Mouse (Mus musculus): ENCODE measurements around the gene Gm9837.

Gene Gm9837

DNA sequence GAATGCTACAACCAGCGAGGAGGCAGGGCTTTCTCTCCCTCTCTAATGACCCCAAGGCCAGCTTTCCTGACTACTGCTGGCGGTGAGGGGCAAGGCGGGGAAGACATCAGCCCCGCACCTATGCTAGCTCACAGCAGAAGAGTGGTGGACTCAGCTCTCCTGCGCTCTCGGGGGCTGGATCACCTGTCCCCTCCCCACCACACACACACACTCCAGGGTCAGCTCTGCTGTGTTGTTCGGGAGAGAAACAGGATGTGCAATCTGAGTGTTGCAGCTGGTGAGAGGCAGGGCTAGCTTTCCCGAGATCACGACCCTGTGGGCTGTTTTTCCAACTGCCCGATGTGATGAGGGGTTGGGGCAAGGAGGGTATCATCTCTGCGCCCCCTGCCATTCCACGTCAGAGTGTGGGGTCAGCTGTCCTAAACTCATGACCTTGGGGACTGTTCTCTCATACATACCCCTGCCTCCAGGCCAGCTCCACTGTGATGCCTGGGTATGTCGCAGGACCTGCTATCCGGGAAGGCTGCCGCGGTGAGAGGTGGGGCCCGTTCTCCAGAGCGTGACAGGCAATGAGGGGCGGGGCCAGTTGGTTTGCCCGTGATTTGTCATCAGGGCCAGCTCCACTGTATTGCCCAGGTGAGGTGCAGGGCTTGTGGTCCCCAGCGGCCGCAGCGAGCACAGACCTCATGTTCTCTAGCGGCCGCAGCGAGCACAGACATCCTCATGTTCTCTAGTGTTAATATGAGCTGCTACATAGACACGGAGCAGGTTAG is 16.7 kb upstream of the Gm9837 start:
- peak; percentile 78 for ATAC-seq (ENCODE audit: low TSS enrichment)

- no peak for ATAC-seq (ENCODE audit: low TSS enrichment)
These were observed 16.1 kb upstream of the Gm9837 start for GRCm38 (mm10) chr11:53486351-53486750.

- no peak for ATAC-seq (ENCODE audit: low TSS enrichment)
These were observed 15.4 kb upstream of the Gm9837 start for GRCm38 (mm10) chr11:53485719-53486118.

- ATAC-seq (ENCODE audit: low TSS enrichment), result no peak
These were observed 13.0 kb upstream of the Gm9837 start for GRCm38 (mm10) chr11:53483159-53483891.

- no peak for ATAC-seq (ENCODE audit: low TSS enrichment)
These were observed 10.9 kb upstream of the Gm9837 start for GRCm38 (mm10) chr11:53481088-53481730.

DNA sequence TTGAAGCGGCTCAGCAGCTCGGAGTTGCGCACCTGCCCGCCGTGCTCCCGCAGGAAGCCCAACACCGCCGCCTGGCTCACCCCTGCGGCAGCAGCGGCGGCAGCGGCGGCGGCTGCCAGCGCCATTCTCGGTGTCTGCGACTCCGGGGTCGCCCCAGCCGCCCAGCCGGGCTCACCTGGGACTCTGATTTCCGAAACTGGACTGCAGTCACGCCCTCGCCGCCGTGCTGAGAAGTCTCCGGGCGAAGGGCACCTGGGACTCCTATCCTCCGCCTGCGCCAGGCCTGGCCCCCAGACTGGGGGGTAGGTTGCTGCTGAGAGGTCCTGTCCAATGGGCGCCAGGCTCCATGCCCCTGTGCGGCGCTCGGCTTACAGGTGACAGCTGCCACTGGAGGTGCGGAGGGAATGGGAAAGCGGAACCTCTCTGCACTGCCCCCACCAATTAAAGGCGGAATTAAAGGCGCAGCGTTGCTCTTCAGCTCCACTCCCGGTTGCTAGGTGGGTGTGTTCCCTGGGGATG is 9.6 kb upstream of the Gm9837 start, which contains the start of the genes Gm9945 and Sowaha:
TSS of gene Gm9945 (plus strand) at position 384 of the 519 bp plus-strand sequence.
TSS of gene Sowaha (minus strand) at position 492 of the 519 bp plus-strand sequence.
- ATAC-seq (ENCODE audit: low TSS enrichment), result peak; percentile 62

- peak; percentile 50 for ATAC-seq (ENCODE audit: low TSS enrichment)
These were observed 9.0 kb upstream of the Gm9837 start for GRCm38 (mm10) chr11:53479171-53479782.

GRCm38 (mm10) chr11:53478383-53479170 is 8.3 kb upstream of the Gm9837 start:
- peak; percentile 15; the same call in 1 of the 2 replicates for ATAC-seq (ENCODE audit: low TSS enrichment)

DNA sequence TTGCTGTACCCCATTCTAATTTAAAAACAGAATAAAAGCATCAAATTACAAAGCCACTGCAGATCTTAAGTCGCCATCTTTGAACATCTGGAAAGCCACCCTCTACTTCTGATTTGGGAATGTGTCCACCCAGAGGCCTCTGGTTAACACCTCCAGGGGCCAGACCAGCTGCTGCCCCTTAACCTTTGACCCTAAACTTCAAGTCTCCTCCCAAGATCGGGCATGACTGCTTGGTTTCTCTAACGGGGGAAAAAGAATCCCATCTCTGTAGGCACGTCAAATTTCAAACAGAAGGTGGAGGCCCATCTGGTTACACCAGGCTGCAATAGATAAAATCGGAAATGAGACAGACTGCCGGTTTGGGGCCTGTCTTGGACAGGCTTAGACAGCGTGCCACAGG is 7.6 kb upstream of the Gm9837 start:
- no peak for ATAC-seq (ENCODE audit: low TSS enrichment)

GRCm38 (mm10) chr11:53475620-53476019 is 5.3 kb upstream of the Gm9837 start:
- ATAC-seq (ENCODE audit: low TSS enrichment), result peak; percentile 13; the same call in 1 of the 2 replicates

DNA sequence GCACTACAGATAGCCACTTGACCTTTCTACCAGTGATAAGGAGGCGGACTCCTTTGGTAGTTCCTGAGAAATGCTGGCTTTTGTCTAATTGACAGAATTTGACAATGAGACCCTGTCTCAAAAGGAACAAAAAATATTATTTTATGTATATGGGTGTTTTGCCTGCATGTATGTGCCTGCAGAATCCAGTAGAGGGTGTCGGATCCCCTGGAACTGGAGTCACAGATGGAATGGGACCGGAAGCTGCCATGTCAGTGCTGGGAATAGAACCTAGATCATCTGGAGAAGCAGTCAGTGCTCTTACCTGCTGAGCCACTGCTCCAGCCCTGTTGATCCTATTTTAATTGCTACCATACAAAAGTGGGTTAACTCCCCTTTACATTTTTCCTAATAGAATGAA is 2.4 kb upstream of the Gm9837 start:
- ATAC-seq (ENCODE audit: low TSS enrichment), result no peak

DNA sequence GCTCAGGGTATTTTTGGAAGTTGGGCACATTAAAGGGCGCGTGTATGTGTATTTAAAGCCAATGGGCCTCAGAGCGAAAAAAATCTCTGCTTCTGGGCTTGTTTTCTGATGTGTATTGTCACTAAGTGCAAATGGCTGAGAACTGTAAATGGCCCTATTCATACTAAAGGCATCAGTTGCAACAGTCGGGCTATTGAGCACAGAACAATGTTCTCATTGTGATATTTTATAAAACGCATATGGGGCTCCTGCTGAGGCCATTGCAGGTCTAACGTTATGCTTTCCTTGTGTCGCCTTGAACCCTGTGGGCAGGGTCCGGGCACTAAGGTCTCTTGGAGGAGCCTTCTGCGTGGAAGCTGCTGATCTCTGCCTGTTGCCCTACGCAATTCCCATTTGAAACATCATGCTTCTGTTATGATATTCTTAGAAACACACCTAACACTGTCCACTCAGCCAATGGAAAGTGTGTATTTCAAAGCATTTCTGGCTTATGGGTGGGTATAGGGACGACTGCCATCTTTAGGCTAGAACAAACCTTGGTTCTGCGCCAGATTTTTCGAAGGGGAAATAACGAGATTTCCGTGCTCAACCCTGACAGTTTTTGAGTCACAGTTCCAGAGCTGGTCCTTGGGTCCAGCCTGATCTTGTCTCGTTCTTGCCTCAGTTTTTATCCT is 848 bp downstream of the Gm9837 start:
- ATAC-seq (ENCODE audit: low TSS enrichment), result peak; percentile 7; the same call in 1 of the 2 replicates

- peak; percentile 44 for ATAC-seq (ENCODE audit: low TSS enrichment)
These were observed 3.9 kb downstream of the Gm9837 start for GRCm38 (mm10) chr11:53466231-53466971.

GRCm38 (mm10) chr11:53463551-53464424 is 6.5 kb downstream of the Gm9837 start:
- peak; percentile 64 for ATAC-seq (ENCODE audit: low TSS enrichment)

DNA sequence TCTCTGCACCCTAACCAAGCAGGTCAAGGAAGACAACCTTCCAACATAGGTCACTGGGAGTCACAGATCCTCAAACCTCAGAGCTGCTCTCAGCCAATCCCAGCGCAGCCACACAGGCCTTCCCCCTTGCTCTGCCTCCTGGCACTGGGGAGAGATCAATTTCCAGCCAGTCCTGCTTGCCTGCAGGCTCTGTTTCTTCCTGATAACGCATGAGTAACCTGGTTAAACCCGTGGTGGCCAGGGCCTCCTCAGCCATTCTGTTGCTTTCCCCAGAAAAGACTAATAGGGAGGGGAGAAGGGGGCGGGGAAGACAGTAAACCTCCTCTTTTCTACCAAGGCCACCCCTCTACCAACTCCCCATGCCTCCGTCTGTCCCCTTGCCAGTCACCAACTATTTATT is 8.6 kb downstream of the Gm9837 start:
- ATAC-seq (ENCODE audit: low TSS enrichment), result no peak

- ATAC-seq (ENCODE audit: low TSS enrichment), result no peak
These were observed 10.1 kb downstream of the Gm9837 start for GRCm38 (mm10) chr11:53460192-53460591.

DNA sequence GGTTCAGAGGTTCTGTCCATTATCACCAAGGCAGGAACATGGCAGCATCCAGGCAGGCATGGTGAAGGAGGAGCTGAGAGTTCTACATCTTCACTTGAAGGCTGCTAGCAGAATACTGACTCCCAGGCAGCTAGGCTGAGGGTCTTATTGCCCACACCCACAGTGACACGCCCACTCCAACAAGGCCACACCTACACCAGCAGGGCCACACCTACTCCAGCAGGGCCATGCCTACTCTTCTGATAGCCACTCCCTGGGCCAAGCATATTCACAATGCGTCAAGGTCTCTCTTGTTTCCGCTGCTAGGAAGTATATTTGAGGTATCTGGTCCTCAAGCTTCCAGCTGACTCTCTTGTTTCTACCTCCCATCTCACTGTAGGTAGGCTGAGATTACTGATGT is 11.3 kb downstream of the Gm9837 start:
- no peak for ATAC-seq (ENCODE audit: low TSS enrichment)

- no peak for ATAC-seq (ENCODE audit: low TSS enrichment)
These were observed 12.8 kb downstream of the Gm9837 start for GRCm38 (mm10) chr11:53457372-53457954.
